Mouse (Mus musculus) heart, postnatal 0 days (tissue): ENCODE measurements around the gene Otog. TPM values are rescaled to one million over a fixed set of nuclear protein-coding genes. Genes with fewer than 3 reads are reported as not detected.

Experiments used
- ATAC-seq: fragments of 200-750 bp; cut with Nextera tagmentation; 2 replicates; pipeline ENCODE4 v1.8.0; 2017; ENCODE audit warnings: low read depth, moderate number of reproducible peaks, moderate library complexity; ENCODE audit not compliant: insufficient read depth
- DNase-seq: peaks from one replicate; pipeline ENCODE4 v3.0.0-alpha.2; 2016; ENCODE audit warnings: low spot score
- H3K27ac ChIP-seq: fragments of 300-500 bp; sonication (generic); 2 replicates; pipeline ENCODE4 v1.5.1; 2014; ENCODE audit warnings: low read depth, mild to moderate bottlenecking
- H3K27me3 ChIP-seq: fragments of 300-500 bp; sonication (generic); 2 replicates; pipeline ENCODE4 v1.6.1; 2014; ENCODE audit warnings: low read length, mixed read lengths; ENCODE audit not compliant: control insufficient read depth, insufficient read depth
- H3K36me3 ChIP-seq: fragments of 300-500 bp; sonication (generic); replicated peaks from 2 replicates; pipeline ENCODE4 v1.6.1; 2014; ENCODE audit warnings: low read length, mixed read lengths; ENCODE audit not compliant: control insufficient read depth, insufficient read depth
- H3K4me1 ChIP-seq: fragments of 300-500 bp; sonication (generic); 2 replicates; pipeline ENCODE4 v1.6.1; 2014; ENCODE audit warnings: antibody characterized with exemption; ENCODE audit not compliant: control insufficient read depth, insufficient read depth
- H3K4me2 ChIP-seq: fragments of 300-500 bp; sonication (generic); 2 replicates; pipeline ENCODE4 v1.6.1; 2014; ENCODE audit warnings: low read depth, mild to moderate bottlenecking, low read length, moderate library complexity
- H3K4me3 ChIP-seq: fragments of 300-500 bp; sonication (generic); 2 replicates; pipeline ENCODE4 v1.5.1; 2014; ENCODE audit warnings: low read depth, low read length
- H3K9ac ChIP-seq: fragments of 300-500 bp; sonication (generic); replicated peaks from 2 replicates; pipeline ENCODE4 v1.6.1; 2014; ENCODE audit warnings: low read depth, low read length, mixed read lengths
- H3K9me3 ChIP-seq: fragments of 300-500 bp; sonication (generic); replicated peaks from 2 replicates; pipeline ENCODE4 v1.6.1; 2016; ENCODE audit warnings: low read length; ENCODE audit not compliant: control insufficient read depth
- CTCF ChIP-seq: IDR thresholded peaks from 2 replicates; pipeline ENCODE4 v1.5.1; 2016; ENCODE audit warnings: antibody characterized with exemption, control low read depth, low read depth
- EP300 ChIP-seq: IDR thresholded peaks from 2 replicates; pipeline ENCODE4 v1.6.1; 2016; ENCODE audit warnings: antibody characterized with exemption, low read depth
- WGBS: fragments of 180-500 bp; shearing (Covaris S2); extraction: QIAGEN DNeasy Blood & Tissue Kit; methylation state at CpG from one replicate; pipeline ENCODE4 v1.1.7; 2014; 5-methylcytosine and 5-hydroxymethylcytosine counted together
- polyA plus RNA-seq: library from polyadenylated mRNA; unstranded; fragments of >200 nt; fragmentation: Nextera tagmentation; extraction: Ambion mirVana; gene quantifications from 2 replicates; pipeline ENCODE4 v1.2.1, GENCODE M21; 2015
- total RNA-seq: library from RNA; depleted of rRNA; stranded (reverse); fragments of >200 nt; gene quantifications from 2 replicates; pipeline ENCODE4 v1.2.3, GENCODE M21; 2014; ENCODE audit warnings: low replicate concordance; rRNA removed

Otog gene
- total and polyA plus RNA-seq, 2 experiments from 2014 or later: not detected

- TF ChIP-seq EP300 (no peak), CTCF (no peak)
- H3K4me2 ChIP-seq: no peak overlapping the region
- H3K9ac ChIP-seq: no peak overlapping the region
- DNase-seq: no peak
- peaks cover 14% of the 10 kb centered on the region for H3K27me3 ChIP-seq
- no peak overlapping the region for H3K27ac ChIP-seq
- H3K36me3 ChIP-seq: no peaks in the 10 kb centered on the region
- H3K4me3 ChIP-seq: no peak overlapping the region
- no peaks in the 10 kb centered on the region for H3K4me1 ChIP-seq
- 38% methylated on average over 4 of the region's 4 CpGs for WGBS
- no peak for ATAC-seq
- H3K9me3 ChIP-seq: no peaks in the 10 kb centered on the region
Observed at GRCm38 (mm10) chr7:46353875-46354274, 113.1 kb downstream of the Otog start.

Other genes starting within 250 kb of the Otog start
- gene Abcc6, start 210.7 kb upstream of the Otog start, total RNA-seq: not detected in 2 replicates
- not detected in 2 replicates for gene Abcc6, start 210.7 kb upstream of the Otog start, polyA plus RNA-seq
- gene Nomo1, start 207.3 kb upstream of the Otog start, total RNA-seq: 35.7 and 42.3 TPM in 2 replicates
- gene Nomo1, start 207.3 kb upstream of the Otog start, polyA plus RNA-seq: 20.9 and 23.6 TPM in 2 replicates
- gene Kcnj11, start 140.2 kb upstream of the Otog start, total RNA-seq: 72.0 and 103 TPM in 2 replicates
- gene Kcnj11, start 140.2 kb upstream of the Otog start, polyA plus RNA-seq: 14.4 and 14.6 TPM in 2 replicates
- 46.7 and 54.9 TPM in 2 replicates for gene Abcc8, start 61.0 kb upstream of the Otog start, total RNA-seq
- gene Abcc8, start 61.0 kb upstream of the Otog start, polyA plus RNA-seq: 28.1 and 29.6 TPM in 2 replicates
- gene Ush1c, start 2.5 kb upstream of the Otog start, total RNA-seq: 1.3 and 5.5 TPM in 2 replicates
- 1.9 and 2.7 TPM in 2 replicates for gene Ush1c, start 2.5 kb upstream of the Otog start, polyA plus RNA-seq
- not detected in 2 replicates for gene Myod1, start 135.5 kb downstream of the Otog start, total RNA-seq
- gene Myod1, start 135.5 kb downstream of the Otog start, polyA plus RNA-seq: not detected in 2 replicates
- gene Kcnc1, start 155.5 kb downstream of the Otog start, total RNA-seq: 0.04 TPM in 1 of 2 replicates, not detected in the other
- gene Kcnc1, start 155.5 kb downstream of the Otog start, polyA plus RNA-seq: not detected in 2 replicates